Mouse (Mus musculus) midbrain, embryonic 14.5 days (tissue): ENCODE results near the gene Rsph1. TPM values are rescaled to one million over a fixed set of nuclear protein-coding genes. Genes with fewer than 3 reads are reported as not detected.
A peak's percentile ranks its signal among the peaks of the same experiment; 100 is the strongest.

Experiments used
- ATAC-seq: fragments of 200-750 bp; cut with Nextera tagmentation; 2 replicates; pipeline ENCODE4 v1.8.0; 2017; ENCODE audit warnings: moderate number of reproducible peaks, moderate library complexity; ENCODE audit not compliant: low FRiP score, low TSS enrichment
- DNase-seq: peaks from one replicate; pipeline ENCODE4 v3.0.0-alpha.2; 2015
- H3K27ac ChIP-seq: fragments of 300-500 bp; sonication (generic); replicated peaks from 2 replicates; pipeline ENCODE4 v1.5.1; 2014; ENCODE audit warnings: mild to moderate bottlenecking, low read depth, low read length, moderate library complexity
- H3K27me3 ChIP-seq: fragments of 300-500 bp; sonication (generic); 2 replicates; pipeline ENCODE4 v1.6.1; 2014; ENCODE audit warnings: low read length, control low read depth, mixed read lengths; ENCODE audit not compliant: control insufficient read depth, insufficient read depth
- H3K36me3 ChIP-seq: fragments of 300-500 bp; sonication (generic); 2 replicates; pipeline ENCODE4 v1.6.1; 2014; ENCODE audit warnings: low read length, control low read depth; ENCODE audit not compliant: control insufficient read depth, insufficient read depth
- H3K4me1 ChIP-seq: fragments of 300-500 bp; sonication (generic); 2 replicates; pipeline ENCODE4 v1.6.1; 2014; ENCODE audit warnings: mild to moderate bottlenecking, antibody characterized with exemption, low read length, control low read depth; ENCODE audit not compliant: control insufficient read depth, insufficient read depth
- H3K4me2 ChIP-seq: fragments of 300-500 bp; sonication (generic); 2 replicates; pipeline ENCODE4 v1.6.1; 2014; ENCODE audit warnings: mild to moderate bottlenecking, low read length, moderate library complexity
- H3K4me3 ChIP-seq: fragments of 300-500 bp; sonication (generic); replicated peaks from 2 replicates; pipeline ENCODE4 v1.5.1; 2014; ENCODE audit warnings: low read depth, low read length
- H3K9ac ChIP-seq: fragments of 300-500 bp; sonication (generic); replicated peaks from 2 replicates; pipeline ENCODE4 v1.6.1; 2014; ENCODE audit warnings: mild to moderate bottlenecking, low read length, moderate library complexity
- H3K9me3 ChIP-seq: fragments of 300-500 bp; sonication (generic); 2 replicates; pipeline ENCODE4 v1.6.1; 2016; ENCODE audit warnings: low read length, control low read depth, mixed read lengths; ENCODE audit not compliant: control insufficient read depth
- WGBS: fragments of 180-500 bp; shearing (Covaris S2); extraction: QIAGEN DNeasy Blood & Tissue Kit; methylation state at CpG from one replicate; pipeline ENCODE4 v1.1.7; 2014; 5-methylcytosine and 5-hydroxymethylcytosine counted together
- polyA plus RNA-seq: library from polyadenylated mRNA; unstranded; fragments of >200 nt; fragmentation: Nextera tagmentation; extraction: Ambion mirVana; gene quantifications from 2 replicates; pipeline ENCODE4 v1.2.1, GENCODE M21; 2014

The Rsph1 gene
- polyA plus RNA-seq, 1 experiment from 2014 or later: 1.5 TPM

DNA sequence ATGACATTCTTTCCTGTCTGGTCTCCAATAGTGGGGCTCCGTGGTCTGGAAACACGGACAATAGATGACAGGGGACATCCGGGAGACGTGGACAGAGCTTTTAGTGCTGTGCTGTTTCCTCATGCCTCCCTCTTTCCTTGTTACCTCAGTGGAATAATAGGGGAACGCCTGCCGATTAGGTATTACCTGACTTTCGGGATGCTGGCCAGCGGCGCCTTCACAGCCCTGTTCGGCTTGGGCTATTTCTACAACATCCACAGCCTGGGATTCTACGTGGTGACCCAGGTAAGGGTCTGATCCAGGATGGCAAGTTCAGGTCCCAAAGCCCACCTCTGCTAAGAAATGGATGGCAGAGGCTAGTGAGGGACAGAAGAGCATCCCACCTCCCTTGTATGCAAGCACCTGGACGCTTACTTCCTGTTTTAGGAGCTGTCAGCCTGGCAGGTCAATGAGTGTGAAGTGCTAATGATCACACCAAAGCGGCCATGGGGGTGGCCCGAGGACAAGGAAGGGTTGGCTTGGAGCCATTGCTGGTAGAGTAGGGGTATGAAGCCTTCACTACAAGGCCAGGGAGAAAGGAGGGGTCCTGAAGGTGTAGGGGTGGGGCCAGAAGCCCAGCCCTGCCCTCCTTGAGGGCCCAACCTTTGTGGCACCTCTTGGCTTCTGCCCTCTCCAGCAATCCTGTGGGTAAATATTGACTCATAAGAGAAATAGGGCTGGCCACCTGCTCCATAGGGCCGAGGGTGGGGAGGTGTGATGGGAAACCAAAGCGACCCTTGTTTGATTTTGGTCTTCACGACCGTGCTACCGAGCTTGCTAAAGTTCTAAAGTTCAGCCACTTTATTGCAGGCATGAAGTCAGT is 42.0 kb upstream of the Rsph1 start:
- Histone ChIP-seq H3K4me3 (no peak overlapping the region), H3K4me1 (0 out of 2 replicates have a peak, but pooled peaks cover 2% of the 10 kb centered on the region), H3K9ac (no peak overlapping the region), H3K9me3 (no peaks in the 10 kb centered on the region), H3K27me3 (no peaks in the 10 kb centered on the region), H3K4me2 (no peak overlapping the region), H3K27ac (no peak overlapping the region), H3K36me3 (peaks cover 11% of the 10 kb centered on the region)
- ATAC-seq (no peak), DNase-seq (no peak)
- 93% methylated on average over 19 of the region's 19 CpGs for WGBS

- Histone ChIP-seq H3K4me1 (0 out of 2 replicates have a peak, but pooled peaks cover 2% of the 10 kb centered on the region), H3K27ac (no peak overlapping the region), H3K4me3 (no peak overlapping the region), H3K4me2 (no peak overlapping the region), H3K27me3 (no peaks in the 10 kb centered on the region), H3K9ac (no peak overlapping the region), H3K36me3 (peaks cover 12% of the 10 kb centered on the region), H3K9me3 (no peaks in the 10 kb centered on the region)
- ATAC-seq (no peak), DNase-seq (no peak)
- WGBS: 43% methylated on average over 22 of the region's 22 CpGs
These were observed 40.5 kb upstream of the Rsph1 start for GRCm38 (mm10) chr17:31317521-31318272.

DNA sequence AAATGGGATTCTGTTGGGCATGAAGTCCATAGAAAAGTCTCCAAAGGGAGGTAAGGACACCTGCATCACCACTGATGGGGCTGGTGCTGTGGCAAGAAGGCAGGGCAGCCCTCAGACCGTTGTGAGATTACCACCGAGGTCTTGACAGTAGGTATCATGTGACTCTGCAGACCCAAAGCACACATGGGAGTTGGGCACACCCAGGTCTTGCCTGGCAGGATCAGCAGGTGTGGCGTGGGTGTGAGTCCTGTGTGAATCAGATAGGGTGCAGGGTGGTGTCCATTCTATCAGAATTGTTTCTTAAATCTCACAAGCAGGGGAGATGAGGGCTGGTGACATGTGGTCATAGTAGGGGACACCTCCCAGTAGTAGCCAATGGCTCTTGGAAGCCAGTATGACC is 39.8 kb upstream of the Rsph1 start:
- DNase-seq (no peak), ATAC-seq (no peak)
- no peaks in the 10 kb centered on the region for H3K9me3 ChIP-seq
- no peak overlapping the region for H3K9ac ChIP-seq
- WGBS: 85% methylated on average over 3 of the region's 3 CpGs
- H3K27ac ChIP-seq: no peak overlapping the region
- H3K4me2 ChIP-seq: no peak overlapping the region
- peaks cover 12% of the 10 kb centered on the region for H3K36me3 ChIP-seq
- H3K27me3 ChIP-seq: no peaks in the 10 kb centered on the region
- H3K4me3 ChIP-seq: no peak overlapping the region
- H3K4me1 ChIP-seq: 0 out of 2 replicates have a peak, but pooled peaks cover 2% of the 10 kb centered on the region

DNA sequence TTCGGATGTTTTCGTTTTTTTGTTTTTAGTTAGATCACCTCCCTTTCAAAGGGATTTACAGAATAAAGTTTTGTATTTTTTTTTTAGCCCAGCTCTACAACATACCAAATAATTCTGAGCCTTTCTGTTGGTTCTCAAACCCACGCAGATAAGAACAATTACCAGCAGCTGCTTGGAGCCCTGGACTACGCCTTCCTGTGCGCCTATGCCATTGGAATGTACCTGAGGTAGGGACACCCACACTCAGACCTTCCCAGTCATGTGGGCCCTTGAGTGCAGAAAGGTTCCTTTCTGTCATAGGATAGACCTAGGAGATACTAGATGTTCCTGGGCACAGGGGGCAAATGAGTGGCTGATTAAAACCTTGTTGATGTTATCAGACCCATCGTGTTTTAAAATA is 38.8 kb upstream of the Rsph1 start:
- WGBS: 88% methylated on average over 6 of the region's 6 CpGs

GRCm38 (mm10) chr17:31315046-31315792 is 38.0 kb upstream of the Rsph1 start:
- ATAC-seq: no peak
- Histone ChIP-seq H3K4me3 (no peak overlapping the region), H3K4me1 (0 out of 2 replicates have a peak, but pooled peaks cover 2% of the 10 kb centered on the region), H3K9ac (no peak overlapping the region), H3K36me3 (peaks cover 12% of the 10 kb centered on the region), H3K4me2 (no peak overlapping the region), H3K27ac (no peak overlapping the region), H3K27me3 (no peaks in the 10 kb centered on the region), H3K9me3 (no peaks in the 10 kb centered on the region)
- WGBS: 22% methylated on average over 13 of the region's 13 CpGs
- peak; percentile 28 for DNase-seq

More for the DNA sequence above, 38.8 kb upstream of the Rsph1 start:
- Histone ChIP-seq H3K27ac (no peak overlapping the region), H3K9me3 (no peaks in the 10 kb centered on the region), H3K27me3 (no peaks in the 10 kb centered on the region), H3K4me3 (no peak overlapping the region), H3K4me2 (no peak overlapping the region), H3K9ac (no peak overlapping the region), H3K36me3 (peaks cover 12% of the 10 kb centered on the region), H3K4me1 (0 out of 2 replicates have a peak, but pooled peaks cover 2% of the 10 kb centered on the region)
- no peak for DNase-seq
- no peak for ATAC-seq

DNA sequence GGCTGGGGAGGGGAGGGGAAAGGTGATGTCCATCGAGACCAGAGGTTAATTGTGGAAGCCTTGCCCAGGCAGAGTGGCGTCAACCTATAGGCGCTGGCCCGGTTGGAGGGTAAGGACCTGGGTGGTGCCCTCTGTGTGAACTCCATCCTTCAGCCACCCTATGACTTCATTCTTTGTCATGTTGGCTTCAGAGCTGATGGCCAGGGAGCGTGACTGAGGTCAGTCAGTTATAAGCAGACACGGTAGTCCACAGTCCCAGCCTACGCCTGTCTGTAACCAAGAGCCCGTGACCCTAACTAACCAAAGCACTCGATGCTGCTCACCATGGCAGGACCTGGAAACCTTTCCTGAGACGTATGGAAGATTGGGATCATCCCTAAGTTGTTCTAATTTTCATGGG is 35.5 kb upstream of the Rsph1 start:
- DNase-seq (no peak), ATAC-seq (no peak)
- Histone ChIP-seq H3K27me3 (no peaks in the 10 kb centered on the region), H3K27ac (no peak overlapping the region), H3K4me2 (no peak overlapping the region), H3K9ac (no peak overlapping the region), H3K4me3 (no peak overlapping the region), H3K9me3 (no peaks in the 10 kb centered on the region), H3K36me3 (peaks cover 12% of the 10 kb centered on the region), H3K4me1 (0 out of 2 replicates have a peak, but pooled peaks cover 2% of the 10 kb centered on the region)
- WGBS: 76% methylated on average over 10 of the region's 10 CpGs

- Histone ChIP-seq H3K4me3 (no peak overlapping the region), H3K4me2 (no peak overlapping the region), H3K9me3 (no peaks in the 10 kb centered on the region), H3K9ac (no peak overlapping the region), H3K27ac (no peak overlapping the region), H3K4me1 (0 out of 2 replicates have a peak, but pooled peaks cover 2% of the 10 kb centered on the region), H3K36me3 (peaks cover 3% of the 10 kb centered on the region; the same call in 1 of the 2 replicates), H3K27me3 (no peaks in the 10 kb centered on the region)
- DNase-seq: no peak
- ATAC-seq: no peak
- 84% methylated on average over 9 of the region's 9 CpGs for WGBS
These were observed 33.9 kb upstream of the Rsph1 start for GRCm38 (mm10) chr17:31311047-31311446.

- H3K4me2 ChIP-seq: no peak overlapping the region
- no peak; the same call in 1 of the 2 replicates for ATAC-seq
- H3K9ac ChIP-seq: no peak overlapping the region
- no peaks in the 10 kb centered on the region for H3K27me3 ChIP-seq
- peak; percentile 43 for DNase-seq
- H3K9me3 ChIP-seq: no peaks in the 10 kb centered on the region
- WGBS: 32% methylated on average over 6 of the region's 6 CpGs
- no peak overlapping the region for H3K4me3 ChIP-seq
- no peaks in the 10 kb centered on the region for H3K4me1 ChIP-seq
- peak overlapping the region; percentile 20; the same call in 1 of the 2 replicates for H3K27ac ChIP-seq
- peaks cover 3% of the 10 kb centered on the region; the same call in 1 of the 2 replicates for H3K36me3 ChIP-seq
These were observed 32.2 kb upstream of the Rsph1 start for GRCm38 (mm10) chr17:31309281-31309793.
